Mouse (Mus musculus) thymus, adult 2 months (tissue): Measurements from ENCODE around the gene Chit1. TPM values are rescaled to one million over a fixed set of nuclear protein-coding genes. Genes with fewer than 3 reads are reported as not detected.
A peak's percentile ranks its signal among the peaks of the same experiment; 100 is the strongest.

Source experiments
- DNase-seq: peaks from one replicate; pipeline ENCODE4 v3.0.0; 2021
- H3K27ac ChIP-seq: fragments of 200-500 bp; 2 replicates; pipeline ENCODE4 v1.5.1; 2012; ENCODE audit warnings: low read length, control low read depth; ENCODE audit not compliant: control insufficient read depth, insufficient read depth
- H3K27me3 ChIP-seq: fragments of 200-500 bp; 2 replicates; pipeline ENCODE4 v1.6.1; 2012; ENCODE audit warnings: mild to moderate bottlenecking, low read length, moderate library complexity, mixed read lengths; ENCODE audit not compliant: control insufficient read depth, insufficient read depth
- H3K36me3 ChIP-seq: fragments of 200-500 bp; 2 replicates; pipeline ENCODE4 v1.6.1; 2012; ENCODE audit warnings: mild to moderate bottlenecking, low read length, moderate library complexity; ENCODE audit not compliant: control insufficient read depth, insufficient read depth
- H3K4me1 ChIP-seq: fragments of 200-500 bp; replicated peaks from 2 replicates; pipeline ENCODE4 v1.6.1; 2012; ENCODE audit warnings: low read length; ENCODE audit not compliant: control insufficient read depth, insufficient read depth
- H3K4me3 ChIP-seq: fragments of 200-500 bp; 2 replicates; pipeline ENCODE4 v1.5.1; 2012; ENCODE audit warnings: mild to moderate bottlenecking, low read length, control low read depth, moderate library complexity; ENCODE audit not compliant: control insufficient read depth, insufficient read depth
- CTCF ChIP-seq: fragments of 200-500 bp; IDR thresholded peaks from 2 replicates; pipeline ENCODE4 v1.5.1; 2012; ENCODE audit warnings: mild to moderate bottlenecking, control low read depth, low read length, moderate library complexity, borderline replicate concordance; ENCODE audit not compliant: control insufficient read depth, poor library complexity, insufficient read depth; ENCODE audit errors: extremely low read depth
- POLR2A ChIP-seq: fragments of 200-500 bp; IDR thresholded peaks from 2 replicates; pipeline ENCODE4 v1.6.1; 2012; ENCODE audit warnings: mild to moderate bottlenecking, low read length, control low read depth, moderate library complexity; ENCODE audit not compliant: control insufficient read depth, poor library complexity, insufficient read depth; ENCODE audit errors: extremely low read depth
- WGBS: fragments of 180-500 bp; shearing (Covaris S2); methylation state at CpG from one replicate; pipeline ENCODE4 v1.1.7; 2018; 5-methylcytosine and 5-hydroxymethylcytosine counted together
- polyA plus RNA-seq: library from polyadenylated mRNA; depleted of rRNA; stranded (reverse); fragments of >200 nt; gene quantifications from 2 replicates; pipeline ENCODE4 v1.2.3, GENCODE M21; 2012

Chit1 gene
- polyA plus RNA-seq, 1 experiment: 0.78 TPM

DNA sequence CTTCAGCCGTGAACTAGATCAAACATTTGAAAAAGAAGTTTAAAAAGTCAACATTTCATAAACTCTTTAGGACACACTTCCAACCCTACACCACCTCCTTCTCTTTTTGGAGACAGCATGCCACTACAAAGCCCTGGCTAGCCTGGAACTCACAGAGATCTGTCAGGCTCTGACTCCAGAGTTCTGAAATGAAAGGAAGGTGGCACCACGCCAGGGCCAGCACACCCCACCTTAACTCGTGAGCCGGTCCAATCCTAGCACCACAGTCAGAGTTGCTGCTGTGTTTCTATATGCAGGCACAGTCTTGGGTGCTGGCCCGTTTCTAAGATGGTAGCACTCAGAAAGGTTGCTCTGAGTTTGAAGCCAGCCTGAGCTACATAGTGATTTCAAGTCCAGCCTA, 6.1 kb downstream of the Chit1 start:
- Histone ChIP-seq H3K27ac (no peak overlapping the region), H3K4me1 (no peaks in the 10 kb centered on the region), H3K4me3 (no peak overlapping the region), H3K36me3 (no peaks in the 10 kb centered on the region), H3K27me3 (no peaks in the 10 kb centered on the region)
- DNase-seq: no peak
- TF ChIP-seq POLR2A: no peak
- TF ChIP-seq CTCF: no peak
- WGBS: 82% methylated on average over 5 of the region's 5 CpGs

DNA sequence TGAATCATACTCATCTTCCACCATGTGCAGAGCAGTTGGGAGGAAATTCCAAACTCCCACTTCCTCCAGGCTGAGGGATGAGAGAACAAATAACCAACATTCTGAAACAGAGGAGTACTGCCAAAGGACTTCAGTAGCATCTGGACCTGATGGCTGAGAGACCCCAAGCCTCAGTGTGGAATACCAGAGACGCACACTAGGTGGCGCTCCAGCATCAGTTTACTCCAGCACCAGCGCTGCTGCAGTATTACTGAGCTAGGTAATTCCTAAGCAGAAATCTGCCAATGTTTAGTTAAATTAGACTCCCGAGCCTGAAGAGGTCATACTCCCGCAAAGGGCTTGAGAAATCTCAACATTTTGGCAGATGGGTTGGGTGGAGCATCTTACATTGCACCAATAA, 9.1 kb downstream of the Chit1 start:
- Histone ChIP-seq H3K27me3 (no peaks in the 10 kb centered on the region), H3K27ac (no peak overlapping the region), H3K36me3 (no peaks in the 10 kb centered on the region), H3K4me1 (no peaks in the 10 kb centered on the region), H3K4me3 (no peak overlapping the region)
- 5% methylated on average over 5 of the region's 5 CpGs for WGBS
- DNase-seq: peak; percentile 83
- TF ChIP-seq CTCF (peak; percentile 66; the same call in 1 of the 2 replicates), POLR2A (no peak)

GRCm38 (mm10) chr1:134122195-134122594, 11.2 kb downstream of the Chit1 start:
- Histone ChIP-seq H3K36me3 (no peaks in the 10 kb centered on the region), H3K27me3 (no peaks in the 10 kb centered on the region), H3K4me1 (no peaks in the 10 kb centered on the region), H3K27ac (no peak overlapping the region), H3K4me3 (no peak overlapping the region)
- peak; percentile 36 for DNase-seq
- TF ChIP-seq CTCF (0 out of 2 replicates have a peak, but pooled peaks have one; percentile 46), POLR2A (no peak)
- 67% methylated on average over 9 of the region's 9 CpGs for WGBS

GRCm38 (mm10) chr1:134133316-134133715, 22.3 kb downstream of the Chit1 start:
- TF ChIP-seq POLR2A (no peak), CTCF (no peak)
- H3K4me1 ChIP-seq: 0 out of 2 replicates have a peak, but pooled peaks cover 2% of the 10 kb centered on the region
- WGBS: 83% methylated on average over 11 of the region's 11 CpGs
- no peaks in the 10 kb centered on the region for H3K27me3 ChIP-seq
- H3K4me3 ChIP-seq: no peak overlapping the region
- DNase-seq: no peak
- H3K36me3 ChIP-seq: no peaks in the 10 kb centered on the region
- no peak overlapping the region for H3K27ac ChIP-seq

DNA sequence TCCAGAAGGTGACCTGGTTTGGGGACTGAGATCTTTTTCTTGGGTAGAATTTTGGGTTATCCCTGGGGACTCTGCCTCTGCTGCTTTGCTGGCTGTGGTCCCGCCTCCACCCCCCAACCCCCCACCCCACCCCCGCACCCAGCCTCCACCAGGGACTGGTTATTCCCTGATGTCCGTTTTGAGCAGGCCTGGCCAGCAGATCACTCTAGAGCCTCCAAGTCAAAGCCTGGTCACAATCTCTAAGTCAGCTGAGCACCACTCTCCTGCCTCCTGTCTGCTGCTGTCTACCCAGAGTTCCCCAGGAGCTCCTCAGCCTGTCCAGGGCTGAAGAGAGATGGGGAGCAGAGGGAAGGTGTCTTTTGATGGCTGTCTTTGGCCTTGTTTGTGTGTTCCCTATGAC, 25.3 kb downstream of the Chit1 start:
- Histone ChIP-seq H3K27ac (no peak overlapping the region), H3K27me3 (no peaks in the 10 kb centered on the region), H3K36me3 (no peaks in the 10 kb centered on the region), H3K4me1 (0 out of 2 replicates have a peak, but pooled peaks cover 2% of the 10 kb centered on the region), H3K4me3 (no peak overlapping the region)
- TF ChIP-seq POLR2A (no peak), CTCF (no peak)
- no peak for DNase-seq
- 94% methylated on average over 3 of the region's 3 CpGs for WGBS

GRCm38 (mm10) chr1:134138424-134138823, 27.4 kb downstream of the Chit1 start:
- no peak overlapping the region for H3K4me3 ChIP-seq
- no peak overlapping the region for H3K27ac ChIP-seq
- DNase-seq: no peak
- 0 out of 2 replicates have a peak, but pooled peaks cover 2% of the 10 kb centered on the region for H3K4me1 ChIP-seq
- H3K36me3 ChIP-seq: no peaks in the 10 kb centered on the region
- WGBS: 87% methylated on average over 9 of the region's 9 CpGs
- TF ChIP-seq CTCF (no peak), POLR2A (no peak)
- no peaks in the 10 kb centered on the region for H3K27me3 ChIP-seq

DNA sequence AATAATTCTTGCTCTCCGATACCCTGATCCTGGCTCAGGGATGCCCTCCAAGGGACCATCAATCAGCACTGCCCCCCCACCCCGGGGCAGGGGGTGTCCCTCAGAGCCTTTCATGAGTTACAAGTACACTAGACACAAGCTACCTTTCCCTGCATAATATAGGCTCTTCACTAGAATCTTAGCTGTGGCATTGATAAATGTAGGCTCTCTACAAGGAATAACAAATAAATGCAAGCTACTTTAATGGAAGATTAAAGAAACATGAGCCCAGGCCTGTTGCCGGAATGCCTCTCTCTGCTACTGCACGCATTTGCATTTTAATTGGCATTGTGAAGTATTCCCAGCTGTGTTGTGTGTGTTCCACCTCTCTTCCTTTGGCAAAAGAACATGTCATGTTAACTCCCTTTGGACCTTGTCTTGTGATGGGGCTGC, 31.3 kb downstream of the Chit1 start:
- no peak overlapping the region for H3K27ac ChIP-seq
- TF ChIP-seq CTCF (no peak), POLR2A (no peak)
- no peaks in the 10 kb centered on the region for H3K27me3 ChIP-seq
- H3K4me1 ChIP-seq: no peaks in the 10 kb centered on the region
- WGBS: 92% methylated on average over 4 of the region's 4 CpGs
- no peak for DNase-seq
- no peaks in the 10 kb centered on the region for H3K36me3 ChIP-seq
- no peak overlapping the region for H3K4me3 ChIP-seq
